Mouse (Mus musculus) spleen, postnatal 10 days (tissue): ENCODE data around the gene Crat.

Experiments used
- DNase-seq, 2 experiments: peaks; one replicate each; pipeline ENCODE4 v3.0.0; 2021 to 2022; ENCODE audit warnings: low spot score in 2 of 2

The Crat gene

DNA sequence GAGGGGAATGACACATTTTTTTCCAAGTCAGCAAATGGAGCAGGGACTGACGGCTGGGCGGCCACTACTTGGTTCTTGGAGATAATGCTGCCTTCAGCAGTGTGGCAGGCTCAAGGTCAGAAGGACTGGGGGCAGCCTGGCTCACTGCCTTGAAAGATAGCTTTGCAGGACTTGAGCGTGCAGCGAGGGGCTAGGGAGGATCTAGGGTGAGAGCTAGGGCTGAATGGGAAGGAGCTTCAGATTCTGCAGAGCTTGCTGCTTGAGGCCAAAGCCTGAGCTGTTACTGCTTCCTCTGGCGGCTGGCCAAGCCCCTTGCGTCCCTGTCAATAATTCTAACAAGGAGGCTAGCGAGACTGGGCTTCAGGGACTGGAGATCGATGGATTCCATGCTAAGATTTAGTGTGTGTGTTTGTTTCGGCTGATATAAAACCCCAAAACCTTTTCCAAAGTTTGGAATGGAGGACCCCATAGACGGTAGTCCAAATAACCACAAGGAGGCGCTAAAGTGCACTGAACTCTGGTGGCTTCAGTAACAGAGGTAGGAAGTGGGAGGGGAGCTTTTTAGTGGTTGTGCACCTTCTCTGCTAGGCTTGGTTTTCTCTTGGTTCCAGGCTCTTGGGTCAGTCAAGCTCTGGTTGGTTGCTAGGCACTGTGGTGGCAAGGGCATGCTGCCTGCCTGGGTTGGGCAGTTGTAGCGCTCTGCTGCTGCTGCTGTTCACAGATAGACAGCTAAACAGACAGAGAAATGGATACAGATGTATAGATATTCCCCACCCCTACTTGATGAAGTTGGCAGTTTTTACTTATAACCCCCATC, 25.3 kb upstream of the Crat start:
- DNase-seq: peak; percentile 44 to 65

GRCm38 (mm10) chr2:30440211-30440700, 24.6 kb upstream of the Crat start:
- DNase-seq: no peak

GRCm38 (mm10) chr2:30439631-30440030, 24.0 kb upstream of the Crat start:
- DNase-seq: no peak

DNA sequence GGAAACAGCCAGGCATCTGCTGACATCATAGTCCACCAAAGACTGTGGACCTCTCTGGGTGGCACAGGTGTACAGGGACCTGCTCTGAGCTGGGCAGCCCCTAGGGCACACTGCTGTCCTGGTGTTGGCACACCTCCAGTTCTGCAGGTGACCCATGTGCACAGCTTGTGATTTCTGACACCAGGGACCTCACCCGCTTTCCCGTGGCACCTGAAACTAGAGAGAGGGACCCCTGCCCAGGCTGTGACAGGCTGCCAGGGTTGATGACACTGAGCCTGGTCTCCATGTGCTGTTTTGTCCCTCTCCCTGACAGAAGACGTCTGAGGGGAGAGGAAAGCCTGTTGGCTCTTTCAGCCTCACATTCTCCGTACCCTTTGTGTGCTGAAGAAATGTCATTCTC, 22.2 kb upstream of the Crat start:
- DNase-seq: no peak

- DNase-seq: no peak
These were observed 21.2 kb upstream of the Crat start for GRCm38 (mm10) chr2:30436809-30437208.

DNA sequence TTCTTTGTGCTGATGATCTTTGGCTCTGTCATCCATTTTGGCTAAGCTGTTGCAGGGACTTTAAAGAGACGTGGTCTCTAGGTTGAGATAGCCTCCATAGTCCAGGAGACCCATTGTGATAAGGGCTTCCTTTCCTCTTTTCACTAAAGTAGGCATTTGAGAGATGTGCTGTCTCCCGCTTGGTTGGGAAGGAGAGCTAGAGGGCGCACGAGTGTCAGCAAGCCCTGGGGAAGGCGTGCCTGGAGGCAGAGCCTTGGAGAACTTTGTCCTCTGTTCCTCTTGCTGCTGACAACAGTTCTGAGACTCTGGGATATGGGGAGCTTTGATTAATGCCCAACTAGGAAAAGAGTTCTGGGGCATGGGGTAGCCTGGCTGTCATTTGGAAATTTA, 20.5 kb upstream of the Crat start:
- no peak for DNase-seq

- peak; percentile 55 to 79 for DNase-seq
These were observed 19.9 kb upstream of the Crat start for GRCm38 (mm10) chr2:30435326-30436155.

- no peak for DNase-seq
These were observed 13.5 kb upstream of the Crat start for GRCm38 (mm10) chr2:30429156-30429555.

- DNase-seq: no peak
These were observed 5.8 kb upstream of the Crat start for GRCm38 (mm10) chr2:30421432-30421831.

DNA sequence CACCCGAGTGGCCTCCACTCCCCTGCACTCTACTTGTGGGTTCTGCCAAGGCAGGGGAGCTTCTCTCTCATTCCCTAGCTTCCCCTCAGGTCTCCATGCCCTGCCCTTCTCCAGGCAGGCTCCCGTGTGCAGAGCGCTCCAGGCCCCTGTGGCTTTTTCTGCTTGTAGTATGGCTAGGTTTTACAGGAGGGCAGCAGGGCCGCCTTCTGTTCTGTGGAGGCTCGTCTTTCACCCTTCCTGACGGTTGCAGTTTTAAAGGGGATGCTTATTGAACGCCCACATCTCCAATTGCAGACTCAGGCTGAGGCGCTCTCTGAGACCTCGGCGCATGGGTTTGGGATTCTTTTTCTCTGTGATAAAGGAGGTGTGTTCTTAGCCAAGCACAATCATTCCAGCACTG, 3.5 kb upstream of the Crat start:
- DNase-seq: peak in 1 of 2 experiments; percentile 38

DNA sequence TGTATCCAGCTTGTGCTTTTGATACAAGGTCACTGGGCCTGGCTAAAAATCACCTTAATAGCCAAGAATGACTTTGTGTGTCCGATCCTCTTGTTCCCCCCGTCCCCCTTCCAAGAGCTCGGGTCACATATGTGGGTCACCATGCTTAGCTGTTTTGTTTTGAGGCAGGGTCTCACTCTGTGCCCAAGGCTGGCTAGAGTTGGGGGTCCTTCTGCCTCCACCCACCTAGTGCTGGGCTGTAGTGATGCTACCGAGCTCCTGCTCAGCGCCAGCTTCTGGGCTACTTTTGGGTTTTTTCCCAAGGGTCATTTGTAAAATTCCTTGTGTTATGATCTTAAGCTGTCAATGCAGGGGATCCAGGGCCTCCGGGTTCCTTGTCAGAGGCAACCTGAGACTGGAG, 2.6 kb upstream of the Crat start:
- peak in 1 of 2 experiments; percentile 29 for DNase-seq

GRCm38 (mm10) chr2:30417595-30418165, 2.1 kb upstream of the Crat start:
- peak; percentile 46 to 55 for DNase-seq

- DNase-seq: peak; percentile 39 to 51
These were observed 1.5 kb upstream of the Crat start for GRCm38 (mm10) chr2:30417154-30417553.

- DNase-seq: no peak
These were observed 994 bp upstream of the Crat start for GRCm38 (mm10) chr2:30416649-30416965.

DNA sequence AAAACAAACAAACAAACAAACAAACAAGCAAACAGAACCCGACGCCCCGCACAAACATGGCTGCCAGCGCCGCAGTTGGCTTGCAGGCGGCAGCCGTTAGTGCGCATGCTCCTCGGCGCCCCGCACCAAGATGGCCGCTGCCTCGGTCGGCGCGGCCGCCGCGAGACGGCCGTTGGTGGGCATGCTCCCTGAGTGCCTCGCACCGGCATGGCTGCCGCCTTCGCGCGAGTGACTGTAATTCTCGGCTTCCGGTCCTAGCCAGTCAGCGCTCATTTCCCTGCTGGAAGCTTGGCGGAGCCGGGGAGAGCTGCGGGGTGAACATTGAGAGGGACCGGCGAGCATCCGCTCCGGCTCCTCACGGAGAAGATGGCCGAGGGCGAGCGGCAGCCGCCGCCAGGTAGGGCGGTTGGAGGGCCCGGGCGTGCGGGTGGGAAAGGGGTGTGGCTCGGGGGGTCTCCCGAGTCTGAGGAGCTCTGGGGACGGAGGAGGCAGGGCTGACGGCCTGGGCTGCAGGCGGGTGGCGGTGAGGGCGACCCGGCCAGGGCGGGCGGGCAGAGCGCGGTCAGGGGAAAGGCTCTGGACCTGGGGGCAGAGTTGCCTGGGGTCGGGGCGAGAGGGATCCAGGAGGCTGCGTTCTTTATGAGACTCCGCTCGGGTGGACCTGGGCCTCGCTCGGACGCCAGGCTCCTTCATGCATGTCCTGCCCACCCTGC, 479 bp upstream of the Crat start, which contains the start of gene Ptpa:
Ptpa (plus strand) TSS at position 104 of the 713 bp plus-strand sequence.
- DNase-seq: peak; percentile 94 to 95

DNA sequence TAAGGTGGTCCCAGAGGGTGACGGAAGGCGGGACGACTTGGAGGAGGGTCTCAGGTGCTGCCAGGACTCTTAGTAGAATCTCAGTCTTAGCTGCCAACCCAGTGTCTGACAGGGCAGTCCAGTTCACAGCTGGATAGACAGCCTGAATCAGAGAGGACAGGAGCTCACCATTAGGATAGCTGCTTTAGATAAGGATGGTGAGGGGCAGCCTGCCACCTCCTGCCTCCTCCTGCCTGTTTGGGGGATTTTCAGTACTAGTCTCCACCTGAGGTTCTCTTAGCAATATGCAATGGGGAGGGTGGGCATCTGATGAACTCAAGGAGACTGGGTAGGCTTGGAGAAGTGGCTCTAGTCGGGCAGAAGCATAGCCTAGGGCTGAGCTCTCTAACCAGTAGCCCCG, 932 bp downstream of the Crat start:
- DNase-seq: no peak

DNA sequence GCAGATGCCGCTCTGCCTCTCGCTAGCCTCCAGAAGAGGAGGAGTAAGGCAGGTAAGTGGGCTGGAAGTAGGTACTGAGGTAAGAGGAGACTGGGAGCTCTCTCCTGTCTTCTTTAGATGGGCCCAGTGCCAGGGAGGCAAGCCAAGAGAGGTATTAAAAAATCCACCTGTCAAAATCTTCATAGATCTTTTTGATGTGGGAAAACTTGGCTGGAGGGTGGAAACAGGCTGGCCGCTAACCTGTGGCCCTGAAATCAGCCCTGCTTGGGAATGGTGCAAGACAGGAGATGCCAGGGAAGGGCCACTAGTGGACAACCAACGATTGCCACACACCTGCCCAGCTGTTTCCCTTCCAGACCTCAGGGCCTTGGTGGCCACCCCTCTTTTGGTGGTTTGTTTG, 1.5 kb downstream of the Crat start:
- no peak for DNase-seq

GRCm38 (mm10) chr2:30413038-30413973, 2.3 kb downstream of the Crat start:
- DNase-seq: no peak

GRCm38 (mm10) chr2:30409454-30410176, 6.0 kb downstream of the Crat start:
- DNase-seq: no peak
